In genomic region chr19:58206496-58207044, GRCm38 (mm10) we compare ENCODE assay signal across 25 mouse cellular contexts.
DNase-seq lines count a peak whose midpoint lies in the region; ATAC-seq and TF ChIP-seq lines count a peak whose summit lies in the region.
"Had no signal": no experiment of that assay in that cellular context is flagged by ENCODE, and none has a peak within 500 bp of the region (broad histone marks: within the 10 kb centered on the region; RNA-seq: fewer than 3 reads in every experiment).

No protein-coding gene starts in this region.

- no peaks in the 10 kb centered on the region for H3K4me1 ChIP-seq in heart, embryonic 11.5 days (ENCODE audit: control insufficient read depth, insufficient read depth, low read length)
- peaks cover 42% of the 10 kb centered on the region for H3K4me1 ChIP-seq in neural tube, embryonic 13.5 days (replicated peaks)
- H3K4me1 ChIP-seq in neural tube, embryonic 15.5 days, result peaks cover 23% of the 10 kb centered on the region
- no peaks in the 10 kb centered on the region for H3K4me1 ChIP-seq in stomach, postnatal 0 days (replicated peaks; ENCODE audit: control insufficient read depth, insufficient read depth)
- H3K4me1 ChIP-seq: liver, embryonic 15.5 days; lung, embryonic 15.5 days had no signal

- WGBS in heart, embryonic 11.5 days (ENCODE audit: insufficient replicate concordance), result 67% methylated on average over 10 of the region's 10 CpGs
- 62% methylated on average over 10 of the region's 10 CpGs for WGBS in neural tube, embryonic 13.5 days
- 58% methylated on average over 10 of the region's 10 CpGs for WGBS in neural tube, embryonic 15.5 days
- WGBS in stomach, postnatal 0 days, result 55% methylated on average over 10 of the region's 10 CpGs

- DNase-seq in heart, adult 11 months, result peak; percentile 69
- peak; percentile 28 for DNase-seq in cerebellum, adult 9-10 months
- DNase-seq in stomach, postnatal 0 days (ENCODE audit: low spot score), result peak; percentile 51
- no peak for DNase-seq in testis, postnatal 14 days (ENCODE audit: low spot score)
- DNase-seq in right cerebral cortex, postnatal 25 days, result no peak
- DNase-seq: adrenal gland, postnatal 14 days; B cell, adult 2 months; gastrocnemius, postnatal 36 days; heart, postnatal 4 days; kidney, adult 18-20 months; liver; lung, postnatal 4 days; midbrain, embryonic 14.5 days; right cerebral cortex, adult 18-20 months had no signal

- no peak overlapping the region for H3K4me3 ChIP-seq in heart, embryonic 11.5 days (ENCODE audit: low read depth, low read length)
- no peak overlapping the region for H3K4me3 ChIP-seq in neural tube, embryonic 13.5 days
- no peak overlapping the region for H3K4me3 ChIP-seq in neural tube, embryonic 15.5 days (replicated peaks)
- H3K4me3 ChIP-seq in stomach, postnatal 0 days (ENCODE audit: low read depth, low read length), result no peak overlapping the region
- H3K4me3 ChIP-seq: embryonic facial prominence, embryonic 15.5 days; left cerebral cortex, adult 2 months; limb, embryonic 10.5 days; liver, embryonic 15.5 days; lung, embryonic 15.5 days; myocyte had no signal

- no peak overlapping the region for H3K9ac ChIP-seq in heart, embryonic 11.5 days (ENCODE audit: low read depth, low read length)
- no peak overlapping the region for H3K9ac ChIP-seq in neural tube, embryonic 13.5 days
- H3K9ac ChIP-seq in neural tube, embryonic 15.5 days (replicated peaks), result no peak overlapping the region
- no peak overlapping the region for H3K9ac ChIP-seq in stomach, postnatal 0 days (ENCODE audit: low read length)
- H3K9ac ChIP-seq: embryonic facial prominence, embryonic 15.5 days; liver, embryonic 15.5 days; lung, embryonic 15.5 days had no signal

- no peak for TF ChIP-seq EP300 in stomach, postnatal 0 days (optimal IDR thresholded peaks at IDR 0.05)

- no peak for ATAC-seq in heart, embryonic 11.5 days (replicated peaks; ENCODE audit: insufficient number of reproducible peaks, low FRiP score, low TSS enrichment)
- peak; percentile 15; the same call in 1 of the 2 replicates for ATAC-seq in neural tube, embryonic 13.5 days (ENCODE audit: low read depth)
- no peak for ATAC-seq in neural tube, embryonic 15.5 days (ENCODE audit: low FRiP score)
- ATAC-seq in stomach, postnatal 0 days (ENCODE audit: low FRiP score, low TSS enrichment), result peak; percentile 65
- ATAC-seq: inflammation-experienced regulatory T-cells, adult 6 months had no signal

- H3K27ac ChIP-seq in heart, embryonic 11.5 days (ENCODE audit: low read depth, low read length), result no peak overlapping the region
- H3K27ac ChIP-seq in neural tube, embryonic 13.5 days (replicated peaks), result peak overlapping the region; percentile 69
- H3K27ac ChIP-seq in neural tube, embryonic 15.5 days (replicated peaks), result no peak overlapping the region
- no peak overlapping the region for H3K27ac ChIP-seq in stomach, postnatal 0 days (replicated peaks)
- H3K27ac ChIP-seq: embryonic facial prominence, embryonic 15.5 days; kidney, postnatal 0 days; left cerebral cortex, adult 2 months; limb, embryonic 10.5 days; liver, embryonic 15.5 days; lung, embryonic 15.5 days had no signal

- 0 out of 2 replicates have a peak, but pooled peaks cover 4% of the 10 kb centered on the region for H3K27me3 ChIP-seq in heart, embryonic 11.5 days (ENCODE audit: control insufficient read depth, insufficient read depth, low read length)
- no peaks in the 10 kb centered on the region for H3K27me3 ChIP-seq in neural tube, embryonic 13.5 days
- H3K27me3 ChIP-seq in neural tube, embryonic 15.5 days (replicated peaks), result 0 out of 2 replicates have a peak, but pooled peaks cover 3% of the 10 kb centered on the region
- H3K27me3 ChIP-seq in stomach, postnatal 0 days (ENCODE audit: control insufficient read depth, insufficient read depth, low read length), result no peaks in the 10 kb centered on the region
- H3K27me3 ChIP-seq: embryonic facial prominence, embryonic 15.5 days; liver, embryonic 15.5 days; lung, embryonic 15.5 days had no signal

- H3K4me2 ChIP-seq in heart, embryonic 11.5 days, result no peak overlapping the region
- H3K4me2 ChIP-seq in neural tube, embryonic 13.5 days, result no peak overlapping the region
- H3K4me2 ChIP-seq in neural tube, embryonic 15.5 days, result no peak overlapping the region
- no peak overlapping the region for H3K4me2 ChIP-seq in stomach, postnatal 0 days (replicated peaks; ENCODE audit: low read depth)
- H3K4me2 ChIP-seq: embryonic facial prominence, embryonic 15.5 days; liver, embryonic 15.5 days; lung, embryonic 15.5 days had no signal

- no peaks in the 10 kb centered on the region for H3K9me3 ChIP-seq in heart, embryonic 11.5 days (replicated peaks; ENCODE audit: control insufficient read depth, low read length)
- H3K9me3 ChIP-seq in neural tube, embryonic 13.5 days, result no peaks in the 10 kb centered on the region
- no peaks in the 10 kb centered on the region for H3K9me3 ChIP-seq in neural tube, embryonic 15.5 days (replicated peaks)
- H3K9me3 ChIP-seq in stomach, postnatal 0 days (ENCODE audit: control insufficient read depth, low read length), result no peaks in the 10 kb centered on the region
- H3K9me3 ChIP-seq: embryonic facial prominence, embryonic 15.5 days; limb, embryonic 10.5 days; liver, embryonic 15.5 days; lung, embryonic 15.5 days had no signal

- TF ChIP-seq CTCF in stomach, postnatal 0 days (IDR thresholded peaks at IDR 0.05; ENCODE audit: low read depth), result no peak

- no peaks in the 10 kb centered on the region for H3K36me3 ChIP-seq in heart, embryonic 11.5 days (ENCODE audit: control insufficient read depth, insufficient read depth, low read length)
- H3K36me3 ChIP-seq in neural tube, embryonic 13.5 days, result no peaks in the 10 kb centered on the region
- H3K36me3 ChIP-seq in neural tube, embryonic 15.5 days, result no peaks in the 10 kb centered on the region
- no peaks in the 10 kb centered on the region for H3K36me3 ChIP-seq in stomach, postnatal 0 days (ENCODE audit: control insufficient read depth, insufficient read depth, low read length)
- H3K36me3 ChIP-seq: embryonic facial prominence, embryonic 15.5 days; limb, embryonic 10.5 days; liver, embryonic 15.5 days; lung, embryonic 15.5 days had no signal

Comparison
In these comparisons a context has a peak if more than half of its experiments do, and no peak if none do; other contexts are left out.
1. ATAC-seq: peak in neural tube, embryonic 13.5 days (single experiment) and stomach, postnatal 0 days (single experiment); none in heart, embryonic 11.5 days (single experiment) and neural tube, embryonic 15.5 days (single experiment).
2. DNase-seq: peak in heart, adult 11 months (single experiment), cerebellum, adult 9-10 months (single experiment) and stomach, postnatal 0 days (single experiment); none in testis, postnatal 14 days (single experiment) and right cerebral cortex, postnatal 25 days (single experiment).